Mouse (Mus musculus): Measurements from ENCODE around the gene Strn. TPM values are rescaled to one million over a fixed set of nuclear protein-coding genes. Genes with fewer than 3 reads are reported as not detected.

Gene Strn
- total and polyA plus RNA-seq, 2 experiments = 2.7 to 8.8 TPM

GRCm38 (mm10) chr17:78767546-78767945 lies 30.6 kb upstream of the Strn start:
- H3K4me1 ChIP-seq (ENCODE audit: control insufficient read depth, insufficient read depth, low read length) = no peaks in the 10 kb centered on the region; the same call in 1 of the 2 replicates
- no peaks in the 10 kb centered on the region for H3K27me3 ChIP-seq (ENCODE audit: control insufficient read depth, insufficient read depth, low read length)
- no peaks in the 10 kb centered on the region for H3K79me2 ChIP-seq (ENCODE audit: control insufficient read depth, insufficient read depth, low read length)
- H3K36me3 ChIP-seq (ENCODE audit: control insufficient read depth, insufficient read depth, low read length) = peaks cover 36% of the 10 kb centered on the region
- no peak for DNase-seq (ENCODE audit: extremely low read depth, low read depth, low spot score)
- H3K9ac ChIP-seq (ENCODE audit: low read depth, low read length) = no peak overlapping the region
- WGBS = 80% methylated on average over 8 of the region's 8 CpGs
- H3K27ac ChIP-seq (replicated peaks; ENCODE audit: insufficient read depth, low read depth, low read length) = no peak overlapping the region
- no peak for TF ChIP-seq CTCF (IDR thresholded peaks at IDR 0.05; ENCODE audit: low read depth, low read length)
- no peak for TF ChIP-seq POLR2A (IDR thresholded peaks at IDR 0.05; ENCODE audit: extremely low read depth, insufficient read depth, low read length)
- no peak overlapping the region for H3K4me3 ChIP-seq (ENCODE audit: insufficient read depth, low read depth, low read length)

GRCm38 (mm10) chr17:78766084-78766483 lies 29.1 kb upstream of the Strn start:
- no peaks in the 10 kb centered on the region; the same call in 1 of the 2 replicates for H3K4me1 ChIP-seq (ENCODE audit: control insufficient read depth, insufficient read depth, low read length)
- H3K9ac ChIP-seq (ENCODE audit: low read depth, low read length) = no peak overlapping the region
- H3K4me3 ChIP-seq (ENCODE audit: insufficient read depth, low read depth, low read length) = no peak overlapping the region
- H3K27me3 ChIP-seq (ENCODE audit: control insufficient read depth, insufficient read depth, low read length) = no peaks in the 10 kb centered on the region
- H3K79me2 ChIP-seq (ENCODE audit: control insufficient read depth, insufficient read depth, low read length) = no peaks in the 10 kb centered on the region
- H3K27ac ChIP-seq (replicated peaks; ENCODE audit: insufficient read depth, low read depth, low read length) = no peak overlapping the region
- no peak for DNase-seq (ENCODE audit: extremely low read depth, low read depth, low spot score)
- 98% methylated on average over 7 of the region's 7 CpGs for WGBS
- TF ChIP-seq CTCF (IDR thresholded peaks at IDR 0.05; ENCODE audit: low read depth, low read length) (no peak), POLR2A (IDR thresholded peaks at IDR 0.05; ENCODE audit: extremely low read depth, insufficient read depth, low read length) (no peak)
- peaks cover 36% of the 10 kb centered on the region for H3K36me3 ChIP-seq (ENCODE audit: control insufficient read depth, insufficient read depth, low read length)

GRCm38 (mm10) chr17:78763272-78763671 lies 26.3 kb upstream of the Strn start:
- no peaks in the 10 kb centered on the region for H3K79me2 ChIP-seq (ENCODE audit: control insufficient read depth, insufficient read depth, low read length)
- H3K4me3 ChIP-seq (ENCODE audit: insufficient read depth, low read depth, low read length) = no peak overlapping the region
- WGBS = 79% methylated on average over 5 of the region's 5 CpGs
- no peaks in the 10 kb centered on the region for H3K27me3 ChIP-seq (ENCODE audit: control insufficient read depth, insufficient read depth, low read length)
- no peaks in the 10 kb centered on the region for H3K4me1 ChIP-seq (ENCODE audit: control insufficient read depth, insufficient read depth, low read length)
- TF ChIP-seq POLR2A (IDR thresholded peaks at IDR 0.05; ENCODE audit: extremely low read depth, insufficient read depth, low read length) (no peak), CTCF (IDR thresholded peaks at IDR 0.05; ENCODE audit: low read depth, low read length) (no peak)
- no peak for DNase-seq (ENCODE audit: extremely low read depth, low read depth, low spot score)
- H3K9ac ChIP-seq (ENCODE audit: low read depth, low read length) = no peak overlapping the region
- peaks cover 27% of the 10 kb centered on the region; the same call in 1 of the 2 replicates for H3K36me3 ChIP-seq (ENCODE audit: control insufficient read depth, insufficient read depth, low read length)
- H3K27ac ChIP-seq (replicated peaks; ENCODE audit: insufficient read depth, low read depth, low read length) = no peak overlapping the region

- H3K27me3 ChIP-seq (ENCODE audit: control insufficient read depth, insufficient read depth, low read length) = no peaks in the 10 kb centered on the region
- H3K27ac ChIP-seq (replicated peaks; ENCODE audit: insufficient read depth, low read depth, low read length) = no peak overlapping the region
- H3K9ac ChIP-seq (ENCODE audit: low read depth, low read length) = no peak overlapping the region
- no peaks in the 10 kb centered on the region for H3K4me1 ChIP-seq (ENCODE audit: control insufficient read depth, insufficient read depth, low read length)
- peaks cover 28% of the 10 kb centered on the region for H3K36me3 ChIP-seq (ENCODE audit: control insufficient read depth, insufficient read depth, low read length)
- H3K4me3 ChIP-seq (ENCODE audit: insufficient read depth, low read depth, low read length) = no peak overlapping the region
- 89% methylated on average over 17 of the region's 17 CpGs for WGBS
- H3K79me2 ChIP-seq (ENCODE audit: control insufficient read depth, insufficient read depth, low read length) = no peaks in the 10 kb centered on the region
- DNase-seq (ENCODE audit: extremely low read depth, low read depth, low spot score) = no peak
- no peak for TF ChIP-seq CTCF (IDR thresholded peaks at IDR 0.05; ENCODE audit: low read depth, low read length)
- TF ChIP-seq POLR2A (IDR thresholded peaks at IDR 0.05; ENCODE audit: extremely low read depth, insufficient read depth, low read length) = no peak
These were observed 16.1 kb upstream of the Strn start for GRCm38 (mm10) chr17:78752938-78753655.

- WGBS = 83% methylated on average over 10 of the region's 10 CpGs
- H3K27me3 ChIP-seq (ENCODE audit: control insufficient read depth, insufficient read depth, low read length) = no peaks in the 10 kb centered on the region
- DNase-seq (ENCODE audit: extremely low read depth, low read depth, low spot score) = no peak
- H3K27ac ChIP-seq (replicated peaks; ENCODE audit: insufficient read depth, low read depth, low read length) = no peak overlapping the region
- no peak overlapping the region for H3K4me3 ChIP-seq (ENCODE audit: insufficient read depth, low read depth, low read length)
- H3K79me2 ChIP-seq (ENCODE audit: control insufficient read depth, insufficient read depth, low read length) = no peaks in the 10 kb centered on the region
- H3K36me3 ChIP-seq (ENCODE audit: control insufficient read depth, insufficient read depth, low read length) = peaks cover 27% of the 10 kb centered on the region
- no peaks in the 10 kb centered on the region for H3K4me1 ChIP-seq (ENCODE audit: control insufficient read depth, insufficient read depth, low read length)
- no peak overlapping the region for H3K9ac ChIP-seq (ENCODE audit: low read depth, low read length)
- TF ChIP-seq CTCF (IDR thresholded peaks at IDR 0.05; ENCODE audit: low read depth, low read length) (0 out of 2 replicates have a peak, but pooled peaks have one; percentile 2), POLR2A (IDR thresholded peaks at IDR 0.05; ENCODE audit: extremely low read depth, insufficient read depth, low read length) (no peak)
These were observed 15.1 kb upstream of the Strn start for GRCm38 (mm10) chr17:78752064-78752463.

GRCm38 (mm10) chr17:78748440-78748839 lies 11.4 kb upstream of the Strn start:
- Histone ChIP-seq H3K27ac (replicated peaks; ENCODE audit: insufficient read depth, low read depth, low read length) (no peak overlapping the region), H3K27me3 (ENCODE audit: control insufficient read depth, insufficient read depth, low read length) (no peaks in the 10 kb centered on the region), H3K4me1 (ENCODE audit: control insufficient read depth, insufficient read depth, low read length) (no peaks in the 10 kb centered on the region), H3K4me3 (ENCODE audit: insufficient read depth, low read depth, low read length) (no peak overlapping the region), H3K36me3 (ENCODE audit: control insufficient read depth, insufficient read depth, low read length) (peaks cover 9% of the 10 kb centered on the region), H3K79me2 (ENCODE audit: control insufficient read depth, insufficient read depth, low read length) (no peaks in the 10 kb centered on the region), H3K9ac (ENCODE audit: low read depth, low read length) (no peak overlapping the region)
- no peak for DNase-seq (ENCODE audit: extremely low read depth, low read depth, low spot score)
- TF ChIP-seq POLR2A (IDR thresholded peaks at IDR 0.05; ENCODE audit: extremely low read depth, insufficient read depth, low read length) (no peak), CTCF (IDR thresholded peaks at IDR 0.05; ENCODE audit: low read depth, low read length) (no peak)
- WGBS = 92% methylated on average over 9 of the region's 9 CpGs
